Mouse (Mus musculus) splenic B cell, adult 2 months (primary cell): ENCODE data around the gene Hjurp.

Experiments used
- DNase-seq: peaks from one replicate; pipeline ENCODE4 v3.0.0-alpha.2; 2011; ENCODE audit warnings: low read depth, low spot score
- H3K27me3 ChIP-seq: 2 replicates; pipeline ENCODE4 v1.6.1; 2012; ENCODE audit warnings: mild to moderate bottlenecking, low read length, moderate library complexity, mixed read lengths; ENCODE audit not compliant: control insufficient read depth, poor library complexity, insufficient read depth, severe bottlenecking
- H3K36me3 ChIP-seq: 2 replicates; pipeline ENCODE4 v1.6.1; 2012; ENCODE audit warnings: mild to moderate bottlenecking, low read length, moderate library complexity, mixed read lengths; ENCODE audit not compliant: control insufficient read depth, poor library complexity, insufficient read depth, severe bottlenecking

Hjurp gene

GRCm38 (mm10) chr1:88288789-88289127 lies 11.3 kb upstream of the Hjurp start:
- Histone ChIP-seq H3K27me3 (no peaks in the 10 kb centered on the region), H3K36me3 (no peaks in the 10 kb centered on the region)
- no peak for DNase-seq

GRCm38 (mm10) chr1:88288056-88288788 lies 10.8 kb upstream of the Hjurp start:
- no peaks in the 10 kb centered on the region for H3K36me3 ChIP-seq
- H3K27me3 ChIP-seq = no peaks in the 10 kb centered on the region
- no peak for DNase-seq

- H3K36me3 ChIP-seq = no peaks in the 10 kb centered on the region
- DNase-seq = peak; percentile 81
- no peaks in the 10 kb centered on the region for H3K27me3 ChIP-seq
Observed at GRCm38 (mm10) chr1:88287697-88287980, 10.2 kb upstream of the Hjurp start.

GRCm38 (mm10) chr1:88286887-88287696 lies 9.7 kb upstream of the Hjurp start:
- no peak for DNase-seq
- Histone ChIP-seq H3K36me3 (no peaks in the 10 kb centered on the region), H3K27me3 (no peaks in the 10 kb centered on the region)

GRCm38 (mm10) chr1:88286136-88286845 lies 8.9 kb upstream of the Hjurp start:
- no peaks in the 10 kb centered on the region for H3K36me3 ChIP-seq
- H3K27me3 ChIP-seq = no peaks in the 10 kb centered on the region
- no peak for DNase-seq

GRCm38 (mm10) chr1:88285652-88286051 lies 8.2 kb upstream of the Hjurp start:
- no peak for DNase-seq
- Histone ChIP-seq H3K27me3 (no peaks in the 10 kb centered on the region), H3K36me3 (no peaks in the 10 kb centered on the region)

GRCm38 (mm10) chr1:88284946-88285320 lies 7.5 kb upstream of the Hjurp start:
- Histone ChIP-seq H3K27me3 (no peaks in the 10 kb centered on the region), H3K36me3 (no peaks in the 10 kb centered on the region)
- peak; percentile 54 for DNase-seq

GRCm38 (mm10) chr1:88284228-88284945 lies 7.0 kb upstream of the Hjurp start:
- Histone ChIP-seq H3K27me3 (no peaks in the 10 kb centered on the region), H3K36me3 (no peaks in the 10 kb centered on the region)
- no peak for DNase-seq

GRCm38 (mm10) chr1:88283376-88284227 lies 6.2 kb upstream of the Hjurp start:
- peak; percentile 56 for DNase-seq
- no peaks in the 10 kb centered on the region for H3K27me3 ChIP-seq
- no peaks in the 10 kb centered on the region for H3K36me3 ChIP-seq

GRCm38 (mm10) chr1:88282301-88282700 lies 4.9 kb upstream of the Hjurp start:
- no peak for DNase-seq
- no peaks in the 10 kb centered on the region for H3K36me3 ChIP-seq
- H3K27me3 ChIP-seq = no peaks in the 10 kb centered on the region

- H3K27me3 ChIP-seq = no peaks in the 10 kb centered on the region
- DNase-seq = no peak
- H3K36me3 ChIP-seq = no peaks in the 10 kb centered on the region
Observed at GRCm38 (mm10) chr1:88280006-88280690, 2.7 kb upstream of the Hjurp start.

GRCm38 (mm10) chr1:88279111-88280005 lies 1.9 kb upstream of the Hjurp start:
- DNase-seq = no peak

More at GRCm38 (mm10) chr1:88279111-88280005, 1.9 kb upstream of the Hjurp start:
- no peaks in the 10 kb centered on the region for H3K27me3 ChIP-seq
- H3K36me3 ChIP-seq = no peaks in the 10 kb centered on the region
